In genomic region chr12:69765543-69765942, GRCm38 (mm10) we compare ENCODE assay signal across 19 mouse cellular contexts. TPM values are rescaled to one million over a fixed set of nuclear protein-coding genes. Genes with fewer than 3 reads are reported as not detected.
DNase-seq lines count a peak whose midpoint lies in the region; ATAC-seq and TF ChIP-seq lines count a peak whose summit lies in the region.
"Had no signal": no experiment of that assay in that cellular context is flagged by ENCODE, and none has a peak within 500 bp of the region (broad histone marks: within the 10 kb centered on the region; RNA-seq: fewer than 3 reads in every experiment).

No protein-coding gene starts in this region.

- peak; percentile 63 for ATAC-seq in embryonic facial prominence, embryonic 14.5 days (ENCODE audit: low read depth)
- peak; percentile 25; the same call in 1 of the 2 replicates for ATAC-seq in midbrain, embryonic 13.5 days
- ATAC-seq in midbrain, embryonic 11.5 days (ENCODE audit: low FRiP score), result no peak
- ATAC-seq: CD4-positive, CD25-positive, alpha-beta regulatory T cell, adult 4 months; forebrain, embryonic 15.5 days had no signal

- H3K4me1 ChIP-seq in embryonic facial prominence, embryonic 14.5 days (ENCODE audit: control insufficient read depth, insufficient read depth, low read length), result no peaks in the 10 kb centered on the region
- H3K4me1 ChIP-seq in embryonic facial prominence, embryonic 10.5 days, result peaks cover 19% of the 10 kb centered on the region
- peaks cover 32% of the 10 kb centered on the region; the same call in 1 of the 2 replicates for H3K4me1 ChIP-seq in kidney, adult 2 months (ENCODE audit: control insufficient read depth, insufficient read depth, low read length)
- peaks cover 14% of the 10 kb centered on the region for H3K4me1 ChIP-seq in midbrain, embryonic 13.5 days (replicated peaks)
- peaks cover 7% of the 10 kb centered on the region for H3K4me1 ChIP-seq in midbrain, embryonic 11.5 days (ENCODE audit: control insufficient read depth, insufficient read depth, low read length)

- H3K4me2 ChIP-seq in embryonic facial prominence, embryonic 14.5 days (ENCODE audit: low read depth, low read length), result no peak overlapping the region
- no peak overlapping the region for H3K4me2 ChIP-seq in midbrain, embryonic 13.5 days (replicated peaks)
- no peak overlapping the region for H3K4me2 ChIP-seq in midbrain, embryonic 11.5 days
- H3K4me2 ChIP-seq: embryonic facial prominence, embryonic 13.5 days; forebrain, embryonic 15.5 days; hindbrain, embryonic 15.5 days had no signal

- DNase-seq in embryonic facial prominence, embryonic 14.5 days (ENCODE audit: low spot score), result peak; percentile 74
- no peak for DNase-seq in embryonic facial prominence, embryonic 10.5 days (ENCODE audit: low spot score)
- DNase-seq in kidney, adult 2 months, result peak; percentile 62
- no peak for DNase-seq in kidney, adult 18-20 months
- no peak for DNase-seq in midbrain, embryonic 11.5 days (ENCODE audit: low spot score, missing footprints)
- peak; percentile 51 for DNase-seq in kidney, postnatal 14 days
- no peak for DNase-seq in thymus, postnatal 10 days (ENCODE audit: low spot score in 2 of 2)
- DNase-seq: cerebellum, adult 9-10 months; heart, postnatal 14 days; lung, postnatal 14 days; spleen, adult 18-20 months had no signal

- H3K4me3 ChIP-seq in embryonic facial prominence, embryonic 14.5 days (ENCODE audit: low read depth, low read length), result no peak overlapping the region
- H3K4me3 ChIP-seq in embryonic facial prominence, embryonic 10.5 days, result no peak overlapping the region
- H3K4me3 ChIP-seq in kidney, adult 2 months (ENCODE audit: insufficient read depth, low read depth, low read length), result no peak overlapping the region
- H3K4me3 ChIP-seq in midbrain, embryonic 13.5 days (replicated peaks), result no peak overlapping the region
- no peak overlapping the region for H3K4me3 ChIP-seq in midbrain, embryonic 11.5 days (ENCODE audit: low read depth, low read length)
- H3K4me3 ChIP-seq: embryonic facial prominence, embryonic 13.5 days; forebrain, embryonic 15.5 days; heart, embryonic 10.5 days; hindbrain, embryonic 15.5 days; megakaryocyte, embryonic 14.5 days had no signal

- TF ChIP-seq CTCF in kidney, adult 2 months (conservative IDR thresholded peaks at IDR 0.05; ENCODE audit: insufficient read depth, insufficient read length, low read depth, low read length), result no peak

- no peaks in the 10 kb centered on the region for H3K36me3 ChIP-seq in embryonic facial prominence, embryonic 14.5 days (ENCODE audit: control insufficient read depth, insufficient read depth, low read length)
- no peaks in the 10 kb centered on the region for H3K36me3 ChIP-seq in embryonic facial prominence, embryonic 10.5 days (replicated peaks)
- no peaks in the 10 kb centered on the region; the same call in 1 of the 2 replicates for H3K36me3 ChIP-seq in kidney, adult 2 months (ENCODE audit: control insufficient read depth, insufficient read depth, low read length)
- H3K36me3 ChIP-seq in midbrain, embryonic 13.5 days, result no peaks in the 10 kb centered on the region
- H3K36me3 ChIP-seq in midbrain, embryonic 11.5 days (ENCODE audit: control insufficient read depth, insufficient read depth, low read length), result no peaks in the 10 kb centered on the region
- H3K36me3 ChIP-seq: embryonic facial prominence, embryonic 13.5 days; forebrain, embryonic 15.5 days; G1E; heart, embryonic 10.5 days; hindbrain, embryonic 15.5 days had no signal

- no peak overlapping the region for H3K27ac ChIP-seq in embryonic facial prominence, embryonic 14.5 days (replicated peaks; ENCODE audit: low read depth, low read length)
- no peak overlapping the region for H3K27ac ChIP-seq in embryonic facial prominence, embryonic 10.5 days (replicated peaks)
- peak overlapping the region; percentile 89; the same call in 1 of the 2 replicates for H3K27ac ChIP-seq in kidney, adult 2 months (ENCODE audit: insufficient read depth, low read depth, low read length)
- H3K27ac ChIP-seq in midbrain, embryonic 13.5 days, result no peak overlapping the region
- H3K27ac ChIP-seq in midbrain, embryonic 11.5 days (ENCODE audit: low read depth, low read length), result no peak overlapping the region
- H3K27ac ChIP-seq: embryonic facial prominence, embryonic 13.5 days; forebrain, embryonic 15.5 days; hindbrain, embryonic 15.5 days had no signal

- no peaks in the 10 kb centered on the region for H3K9me3 ChIP-seq in embryonic facial prominence, embryonic 14.5 days (ENCODE audit: control insufficient read depth, low read length)
- H3K9me3 ChIP-seq in embryonic facial prominence, embryonic 10.5 days, result no peaks in the 10 kb centered on the region
- H3K9me3 ChIP-seq in midbrain, embryonic 13.5 days, result no peaks in the 10 kb centered on the region
- H3K9me3 ChIP-seq in midbrain, embryonic 11.5 days (ENCODE audit: control insufficient read depth, low read length), result no peaks in the 10 kb centered on the region
- H3K9me3 ChIP-seq: embryonic facial prominence, embryonic 13.5 days; forebrain, embryonic 15.5 days; heart, embryonic 10.5 days; hindbrain, embryonic 15.5 days had no signal

- TF ChIP-seq POLR2A in kidney, adult 2 months (IDR thresholded peaks at IDR 0.05; ENCODE audit: low read depth, low read length), result no peak

- H3K9ac ChIP-seq in embryonic facial prominence, embryonic 14.5 days (ENCODE audit: low read depth, low read length), result no peak overlapping the region
- H3K9ac ChIP-seq in midbrain, embryonic 13.5 days (replicated peaks), result no peak overlapping the region
- no peak overlapping the region for H3K9ac ChIP-seq in midbrain, embryonic 11.5 days (ENCODE audit: low read length)
- H3K9ac ChIP-seq: embryonic facial prominence, embryonic 13.5 days; forebrain, embryonic 15.5 days; hindbrain, embryonic 15.5 days had no signal

- no peaks in the 10 kb centered on the region for H3K27me3 ChIP-seq in embryonic facial prominence, embryonic 14.5 days (replicated peaks; ENCODE audit: control insufficient read depth, insufficient read depth, low read length)
- H3K27me3 ChIP-seq in embryonic facial prominence, embryonic 10.5 days (replicated peaks; ENCODE audit: low read depth, poor library complexity, severe bottlenecking), result no peaks in the 10 kb centered on the region
- no peaks in the 10 kb centered on the region for H3K27me3 ChIP-seq in kidney, adult 2 months (replicated peaks; ENCODE audit: control insufficient read depth, insufficient read depth, low read length)
- no peaks in the 10 kb centered on the region for H3K27me3 ChIP-seq in midbrain, embryonic 13.5 days
- no peaks in the 10 kb centered on the region for H3K27me3 ChIP-seq in midbrain, embryonic 11.5 days (ENCODE audit: control insufficient read depth, insufficient read depth, low read length)
- H3K27me3 ChIP-seq: embryonic facial prominence, embryonic 13.5 days; forebrain, embryonic 15.5 days; hindbrain, embryonic 15.5 days had no signal

- WGBS in embryonic facial prominence, embryonic 14.5 days, result 70% methylated on average over 9 of the region's 9 CpGs
- WGBS in embryonic facial prominence, embryonic 10.5 days, result 88% methylated on average over 9 of the region's 9 CpGs
- whole genome bisulfite sequencing in kidney, adult 2 months, result 44% methylated on average over 9 of the region's 9 CpGs
- 64% methylated on average over 9 of the region's 9 CpGs for WGBS in midbrain, embryonic 13.5 days
- 86% methylated on average over 9 of the region's 9 CpGs for WGBS in midbrain, embryonic 11.5 days

RNA-seq across cellular contexts. Expression of gene Cdkl1, which starts 25.5 kb away (rescaled TPM):
- 1.9 and 2.9 TPM in 2 replicates for polyA plus RNA-seq in embryonic facial prominence, embryonic 14.5 days (2014; fragmentation: Nextera tagmentation; extraction: Ambion mirVana)
- 0.43 and 1.6 TPM in 2 replicates for polyA plus RNA-seq in embryonic facial prominence, embryonic 10.5 days (2016; fragmentation: Nextera tagmentation; extraction: Ambion mirVana)
- polyA plus RNA-seq in kidney, adult 2 months (2012; rRNA removed), result 95.1 and 99.0 TPM in 2 replicates
- 2.0 and 2.2 TPM in 2 replicates for polyA plus RNA-seq in midbrain, embryonic 13.5 days (2015; fragmentation: Nextera tagmentation; extraction: Ambion mirVana)
- 0.50 and 0.64 TPM in 2 replicates for polyA plus RNA-seq in midbrain, embryonic 11.5 days (2014; fragmentation: Nextera tagmentation; extraction: Ambion mirVana)
- polyA plus RNA-seq: CD4-positive, CD25-positive, alpha-beta regulatory T cell, adult 4 months; G1E had no signal

RNA-seq across cellular contexts. Expression of gene Atp5s, which starts 40.8 kb away (rescaled TPM):
- 30.4 and 32.0 TPM in 2 replicates for polyA plus RNA-seq in embryonic facial prominence, embryonic 14.5 days (2014; fragmentation: Nextera tagmentation; extraction: Ambion mirVana)
- polyA plus RNA-seq in embryonic facial prominence, embryonic 10.5 days (2016; fragmentation: Nextera tagmentation; extraction: Ambion mirVana), result 23.8 and 24.4 TPM in 2 replicates
- polyA plus RNA-seq in kidney, adult 2 months (2012; rRNA removed), result 18.6 and 20.2 TPM in 2 replicates
- polyA plus RNA-seq in midbrain, embryonic 13.5 days (2015; fragmentation: Nextera tagmentation; extraction: Ambion mirVana), result 24.9 and 25.2 TPM in 2 replicates
- 18.0 and 19.3 TPM in 2 replicates for polyA plus RNA-seq in midbrain, embryonic 11.5 days (2014; fragmentation: Nextera tagmentation; extraction: Ambion mirVana)

RNA-seq across cellular contexts. Expression of gene L2hgdh, which starts 40.9 kb away (rescaled TPM):
- 21.2 and 21.8 TPM in 2 replicates for polyA plus RNA-seq in embryonic facial prominence, embryonic 14.5 days (2014; fragmentation: Nextera tagmentation; extraction: Ambion mirVana)
- polyA plus RNA-seq in embryonic facial prominence, embryonic 10.5 days (2016; fragmentation: Nextera tagmentation; extraction: Ambion mirVana), result 20.5 and 20.9 TPM in 2 replicates
- polyA plus RNA-seq in kidney, adult 2 months (2012; rRNA removed), result 27.2 and 35.5 TPM in 2 replicates
- polyA plus RNA-seq in midbrain, embryonic 13.5 days (2015; fragmentation: Nextera tagmentation; extraction: Ambion mirVana), result 9.7 and 10.7 TPM in 2 replicates
- 9.7 and 13.6 TPM in 2 replicates for polyA plus RNA-seq in midbrain, embryonic 11.5 days (2014; fragmentation: Nextera tagmentation; extraction: Ambion mirVana)

Comparison
In these comparisons a context has a peak if more than half of its experiments do, and no peak if none do; other contexts are left out.
1. DNase-seq: peak in embryonic facial prominence, embryonic 14.5 days (single experiment), kidney, adult 2 months (single experiment) and kidney, postnatal 14 days (single experiment); none in embryonic facial prominence, embryonic 10.5 days (single experiment), kidney, adult 18-20 months (single experiment), midbrain, embryonic 11.5 days (single experiment) and thymus, postnatal 10 days (0 of 2).
2. RNA of gene Cdkl1, which starts 25.5 kb away (polyA plus RNA-seq): 95.1 to 99.0 TPM in kidney, adult 2 months; 1.9 to 2.9 TPM in embryonic facial prominence, embryonic 14.5 days, 2.0 to 2.2 TPM in midbrain, embryonic 13.5 days, 0.43 to 1.6 TPM in embryonic facial prominence, embryonic 10.5 days and 0.50 to 0.64 TPM in midbrain, embryonic 11.5 days; every median in the first group is over 10 times any median in the second.